Mouse (Mus musculus) right cerebral cortex, postnatal 4 days (tissue): ENCODE measurements around the gene Usf2.
"Not testable (repeated sequence)": the region's sequence is repeated elsewhere in the genome, so short reads cannot be mapped to it uniquely, and the experiment has no call there.

Source experiments
- DNase-seq: peaks from one replicate; pipeline ENCODE4 v3.0.0-alpha.2; 2022

The Usf2 gene

GRCm38 (mm10) chr7:30958109-30958865 lies 1.7 kb upstream of the Usf2 start:
- DNase-seq: no peak

DNA sequence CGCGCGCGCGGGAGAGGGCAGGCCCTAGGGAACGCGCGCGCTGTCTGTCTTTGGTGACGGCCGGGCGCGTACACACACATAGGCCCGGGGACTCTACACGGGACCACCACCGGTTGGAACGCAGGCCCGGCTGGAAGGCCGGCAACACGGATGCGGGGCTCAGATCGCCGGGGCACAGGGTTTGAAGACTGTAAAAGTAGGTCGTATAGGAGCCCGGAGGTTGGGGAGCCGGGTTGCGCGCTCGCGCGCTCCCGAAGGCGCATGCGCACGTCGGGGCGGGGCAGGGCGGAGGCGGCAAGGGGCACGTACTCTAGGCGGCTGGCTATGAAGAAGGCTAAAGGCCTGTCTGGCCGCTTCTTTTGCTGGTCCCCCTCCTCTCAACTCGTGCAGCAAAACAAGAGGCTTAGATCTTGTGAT lies 772 bp upstream of the Usf2 start:
- DNase-seq: peak; percentile 89

DNA sequence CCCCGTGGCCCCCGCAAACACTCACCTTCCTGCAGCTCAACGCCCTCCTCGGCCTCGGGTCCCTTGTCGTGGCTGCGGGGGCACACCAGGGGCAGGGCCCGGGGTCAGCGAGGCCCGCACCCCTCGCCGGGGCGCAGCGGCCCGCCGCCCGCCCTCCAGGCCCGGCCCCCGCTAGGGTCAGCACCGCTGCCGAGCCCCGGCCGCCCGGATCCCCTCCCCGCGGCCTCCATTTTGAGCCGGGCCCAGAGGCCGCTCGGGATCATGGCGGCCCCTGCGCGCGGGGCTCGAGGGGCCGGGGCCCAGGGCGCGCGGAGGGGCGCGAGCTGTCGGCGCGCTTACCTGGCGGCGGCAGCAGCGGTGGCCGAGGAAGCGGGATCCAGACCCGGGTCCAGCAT lies 249 bp downstream of the Usf2 start:
- DNase-seq: no peak

DNA sequence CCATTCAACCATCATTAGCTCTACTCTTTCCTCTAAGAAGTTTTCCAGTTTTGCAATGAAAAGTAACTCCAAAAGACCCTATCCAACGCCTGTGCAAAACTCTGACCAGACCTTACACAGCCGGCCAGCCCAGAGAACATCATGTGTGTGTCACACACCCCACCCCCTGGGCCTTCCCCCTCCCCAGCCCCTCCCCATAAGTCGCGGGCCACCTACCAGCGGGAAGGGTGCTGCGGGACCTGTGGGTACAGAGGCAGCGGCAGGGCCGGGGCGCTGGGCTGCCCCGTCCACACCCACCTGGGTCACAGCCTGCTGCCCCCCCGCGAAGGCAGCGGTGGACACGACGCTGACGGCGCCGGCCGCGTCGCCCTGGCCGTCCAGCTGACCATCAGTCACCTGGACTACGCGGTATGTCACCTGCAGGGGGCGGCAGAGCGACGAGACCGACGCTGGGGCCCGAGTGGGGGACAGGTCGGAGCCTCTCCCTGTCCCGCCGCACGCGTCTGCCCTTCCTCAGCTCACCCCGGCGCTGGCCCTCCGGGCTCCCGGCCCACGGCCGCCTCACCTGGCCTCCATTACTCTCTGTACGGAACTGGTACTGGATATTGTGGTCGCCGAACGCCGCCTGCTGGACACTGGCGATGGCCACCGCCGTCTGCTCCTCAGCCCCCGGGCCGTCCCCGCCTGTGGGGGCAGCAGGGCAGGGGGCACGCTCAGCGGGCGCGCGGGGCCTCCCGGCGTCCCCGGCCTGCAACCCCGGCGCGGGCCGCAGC lies 833 bp downstream of the Usf2 start:
- peak; percentile 82 for DNase-seq

DNA sequence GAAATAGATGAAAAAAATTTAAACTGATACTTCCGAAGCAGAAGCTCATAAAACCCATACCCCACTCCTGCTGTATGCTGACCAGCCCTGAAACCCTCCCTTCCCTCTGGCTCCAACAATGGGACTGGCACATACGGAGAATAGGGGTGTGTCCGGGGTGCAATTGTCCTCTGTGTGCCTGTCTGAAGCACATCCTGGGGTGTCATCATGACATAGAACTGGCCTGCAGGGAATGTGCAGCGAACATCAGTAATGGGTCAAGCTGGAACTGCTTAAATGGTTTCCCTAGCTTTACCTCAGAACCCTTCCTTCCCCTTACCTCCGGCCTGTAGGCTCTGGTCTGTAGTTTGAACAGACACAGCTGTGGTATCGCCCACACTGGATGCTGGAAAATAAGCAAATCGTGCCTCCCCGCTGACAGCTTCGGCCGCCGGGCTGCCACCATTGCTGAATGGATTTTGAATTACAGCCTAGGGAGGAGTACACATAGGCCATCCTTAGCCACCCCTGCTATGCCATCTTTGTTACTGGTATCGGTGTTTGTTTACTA lies 1.6 kb downstream of the Usf2 start:
- DNase-seq: no peak

DNA sequence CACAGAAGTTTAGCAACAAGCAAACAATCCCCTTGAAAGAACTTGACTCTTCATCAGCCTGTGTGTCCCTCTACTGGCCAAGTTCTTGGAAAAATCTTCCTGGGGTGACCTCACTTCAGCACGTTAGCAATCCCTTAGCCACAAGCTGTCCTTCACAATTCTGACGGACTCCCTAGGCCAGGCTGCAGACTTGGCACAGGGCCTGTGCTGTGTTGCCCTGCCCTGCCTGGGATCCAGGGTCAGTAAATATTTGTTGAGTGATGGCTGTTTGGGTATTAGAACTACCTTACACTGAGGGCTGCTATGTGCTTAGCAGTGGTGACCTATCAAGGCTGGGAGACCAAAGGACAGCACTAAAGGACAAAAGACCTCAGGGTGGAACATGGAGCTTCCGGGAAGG lies 2.6 kb downstream of the Usf2 start:
- DNase-seq: no peak

GRCm38 (mm10) chr7:30953459-30953858 lies 3.1 kb downstream of the Usf2 start:
- no peak for DNase-seq

GRCm38 (mm10) chr7:30952441-30953265 lies 4.0 kb downstream of the Usf2 start:
- DNase-seq: no peak

- not testable (repeated sequence) for DNase-seq
These were observed 6.7 kb downstream of the Usf2 start for GRCm38 (mm10) chr7:30949902-30950301.

- no peak for DNase-seq
These were observed 10.7 kb downstream of the Usf2 start for GRCm38 (mm10) chr7:30945876-30946275.

DNA sequence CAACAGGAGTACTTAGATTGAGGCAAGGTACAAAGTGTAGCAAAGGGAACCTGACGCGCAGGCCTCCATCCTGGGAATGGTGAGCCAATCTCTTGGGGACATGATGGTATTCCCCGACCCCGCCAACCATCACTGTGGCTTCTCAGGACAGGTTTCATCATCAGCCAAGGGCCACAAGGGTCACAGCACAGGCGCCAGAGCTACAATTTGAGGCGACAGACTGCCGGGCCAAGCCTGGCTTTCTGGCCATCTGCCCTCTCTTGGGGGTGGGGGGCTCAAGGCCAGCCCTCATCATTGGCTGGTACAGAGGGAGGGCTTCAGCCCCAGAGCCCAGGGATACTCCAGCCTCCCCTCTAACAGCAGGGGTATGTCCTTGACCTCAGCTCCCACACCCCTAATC lies 11.1 kb downstream of the Usf2 start:
- not testable (repeated sequence) for DNase-seq

GRCm38 (mm10) chr7:30944706-30945105 lies 11.9 kb downstream of the Usf2 start:
- not testable (repeated sequence) for DNase-seq

DNA sequence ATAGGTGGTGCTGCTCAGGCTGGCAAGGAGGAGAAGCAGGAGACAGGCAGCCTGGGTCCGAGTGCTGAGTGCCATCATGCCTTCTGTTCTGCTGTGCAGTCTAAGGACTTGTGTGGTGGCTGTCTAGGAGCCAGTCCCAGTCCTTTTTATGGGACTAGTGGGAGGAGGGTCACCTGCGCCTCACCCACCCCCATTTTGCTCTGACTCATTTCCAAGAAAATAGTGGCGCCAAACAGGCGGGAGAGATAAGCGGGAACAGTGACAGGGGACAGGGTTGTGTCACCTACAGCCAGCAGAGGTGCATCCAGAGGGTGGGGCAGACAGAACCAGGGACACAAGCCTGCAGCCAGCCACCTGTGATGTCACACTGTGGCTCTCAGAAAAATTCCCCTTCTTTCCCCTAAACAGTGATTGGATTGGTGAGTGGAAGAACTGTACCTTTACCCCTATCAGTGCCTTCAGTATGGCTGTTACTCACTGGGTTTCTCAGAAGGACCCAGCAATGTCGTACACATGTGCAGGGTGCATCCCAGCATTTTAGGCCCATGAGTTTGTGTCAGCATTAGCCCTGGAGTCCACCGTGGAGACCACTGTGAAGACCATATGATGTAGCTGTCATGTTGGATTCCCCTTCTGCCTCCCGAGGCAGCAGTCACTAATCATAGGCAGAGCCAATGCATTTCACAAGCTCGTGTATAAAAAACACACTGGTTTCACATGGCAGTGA lies 12.5 kb downstream of the Usf2 start, which contains the start of gene Hamp:
Gene Hamp (minus strand): TSS at position 124 of the 727 bp plus-strand sequence.
- no peak for DNase-seq

DNA sequence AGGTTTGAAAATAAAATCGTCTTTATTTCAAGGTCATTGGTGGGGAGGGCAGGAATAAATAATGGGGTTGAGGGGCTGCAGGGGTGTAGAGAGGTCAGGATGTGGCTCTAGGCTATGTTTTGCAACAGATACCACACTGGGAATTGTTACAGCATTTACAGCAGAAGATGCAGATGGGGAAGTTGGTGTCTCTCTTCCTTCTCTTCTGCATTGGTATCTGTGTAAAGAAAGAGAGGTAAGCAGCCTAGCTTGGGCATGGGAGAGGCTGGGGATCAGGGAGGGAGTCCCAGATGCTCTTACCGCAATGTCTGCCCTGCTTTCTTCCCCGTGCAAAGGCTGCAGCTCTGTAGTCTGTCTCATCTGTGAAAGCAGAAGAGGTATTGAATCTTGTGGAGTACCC lies 14.2 kb downstream of the Usf2 start:
- DNase-seq: not testable (repeated sequence)

DNA sequence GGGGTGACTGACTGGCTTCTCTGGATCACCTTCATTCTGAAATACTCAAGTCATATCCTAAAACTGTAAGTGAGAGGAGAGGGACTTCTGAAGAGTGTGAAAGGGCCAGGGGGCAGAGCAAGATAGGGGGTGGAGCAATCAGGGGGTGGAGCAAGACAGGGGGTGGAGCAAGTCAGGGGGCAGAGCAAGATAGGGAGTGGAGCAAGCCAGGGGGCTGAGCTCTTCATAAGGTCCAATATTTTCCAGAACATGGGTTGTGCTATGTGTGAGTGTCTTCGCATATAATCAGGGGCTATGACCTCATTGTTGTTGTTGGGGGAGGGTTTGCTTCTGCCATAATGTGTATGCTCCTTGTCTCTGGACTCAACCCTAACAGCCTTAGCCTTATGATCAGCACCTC lies 16.5 kb downstream of the Usf2 start:
- DNase-seq: not testable (repeated sequence)

DNA sequence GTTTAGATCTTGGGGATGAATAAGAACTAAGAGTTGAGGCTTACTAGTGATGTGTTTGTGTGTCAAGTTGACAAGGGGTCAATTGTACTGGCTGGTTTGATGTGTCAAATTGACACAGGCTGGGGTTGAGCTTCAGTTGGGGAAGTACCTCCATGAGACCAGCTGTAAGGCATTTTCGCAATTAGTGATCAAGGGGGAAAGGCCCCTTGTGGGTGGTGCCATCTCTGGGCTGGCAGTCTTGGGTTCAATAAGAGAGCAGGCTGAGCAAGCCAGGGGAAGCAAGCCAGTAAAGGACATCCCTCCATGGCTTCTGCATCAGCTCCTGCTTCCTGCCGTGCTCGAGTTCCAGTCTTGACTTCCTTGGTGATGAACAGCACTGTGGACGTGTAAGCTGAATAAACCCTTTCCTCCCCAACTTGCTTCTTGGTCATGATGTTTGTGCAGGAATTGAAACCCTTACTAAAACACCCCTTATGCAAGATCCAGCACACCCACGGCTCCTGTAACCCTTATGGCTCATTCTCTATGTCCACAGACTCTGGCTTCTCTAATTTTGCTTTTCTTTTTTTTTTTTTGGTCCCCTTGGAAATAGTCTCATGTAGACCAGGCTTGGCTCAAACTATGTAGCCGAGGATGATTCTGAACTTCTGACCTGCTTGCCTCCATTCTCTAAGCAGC lies 21.0 kb downstream of the Usf2 start:
- DNase-seq: not testable (repeated sequence)

- not testable (repeated sequence) for DNase-seq
These were observed 32.0 kb downstream of the Usf2 start, which contains the start of gene Hamp2 for GRCm38 (mm10) chr7:30924581-30924980. Gene Hamp2, minus strand, starts transcription at chr7:30924681.

DNA sequence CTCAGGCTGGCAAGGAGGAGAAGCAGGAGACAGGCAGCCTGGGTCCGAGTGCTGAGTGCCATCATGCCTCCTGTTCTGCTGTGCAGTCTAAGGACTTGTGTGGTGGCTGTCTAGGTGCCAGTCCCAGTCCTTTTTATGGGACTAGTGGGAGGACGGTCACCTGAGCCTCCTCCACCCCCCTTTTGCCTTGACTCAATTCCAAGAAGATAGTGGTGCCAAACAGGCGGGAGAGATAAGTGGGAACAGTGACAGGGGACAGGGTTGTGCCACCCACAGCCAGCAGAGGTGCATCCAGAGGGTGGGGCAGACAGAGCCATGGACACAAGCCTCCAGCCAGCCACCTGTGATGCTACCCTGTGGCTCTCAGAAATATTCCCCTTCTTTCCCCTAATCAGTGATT lies 32.5 kb downstream of the Usf2 start:
- DNase-seq: no peak

GRCm38 (mm10) chr7:30922490-30922889 lies 34.1 kb downstream of the Usf2 start:
- not testable (repeated sequence) for DNase-seq

DNA sequence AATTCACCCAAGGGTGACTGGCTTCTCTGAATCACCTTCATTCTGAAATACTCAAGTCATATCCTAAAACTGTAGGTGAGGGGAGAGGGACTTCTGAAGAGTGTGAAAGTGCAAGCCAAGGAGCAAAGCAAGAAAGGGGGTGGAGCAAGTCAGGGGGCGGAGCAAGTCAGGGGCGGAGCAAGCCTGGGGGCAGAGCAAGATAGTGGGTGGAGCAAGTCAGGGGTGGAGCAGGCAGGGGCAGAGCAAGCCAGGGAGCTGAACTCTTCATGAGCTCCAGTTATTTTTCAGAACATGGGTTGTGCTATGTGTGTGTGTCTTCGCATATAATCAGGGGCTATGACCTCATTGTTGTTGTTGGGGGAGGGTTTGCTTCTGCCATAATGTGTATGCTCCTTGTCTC lies 36.4 kb downstream of the Usf2 start:
- DNase-seq: no peak

DNA sequence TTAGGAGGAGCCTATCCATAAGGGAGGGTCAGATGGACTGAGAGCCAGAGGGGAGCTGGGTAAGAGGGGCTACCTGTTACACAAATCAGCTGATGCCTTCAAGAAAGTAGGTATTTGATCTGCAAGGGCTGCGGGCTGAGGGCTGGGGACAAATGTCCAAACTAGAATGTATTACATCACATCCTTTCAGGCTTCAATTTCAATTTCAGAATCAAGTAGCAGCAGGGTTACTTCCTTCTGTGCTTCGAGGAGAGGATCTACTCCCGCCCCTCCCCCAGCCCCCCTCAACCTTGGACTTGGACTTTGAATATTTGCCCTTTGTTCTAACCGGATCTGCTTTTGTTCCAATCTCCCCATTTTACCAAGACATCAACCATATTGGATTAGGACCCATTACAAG lies 39.4 kb downstream of the Usf2 start:
- DNase-seq: no peak

DNA sequence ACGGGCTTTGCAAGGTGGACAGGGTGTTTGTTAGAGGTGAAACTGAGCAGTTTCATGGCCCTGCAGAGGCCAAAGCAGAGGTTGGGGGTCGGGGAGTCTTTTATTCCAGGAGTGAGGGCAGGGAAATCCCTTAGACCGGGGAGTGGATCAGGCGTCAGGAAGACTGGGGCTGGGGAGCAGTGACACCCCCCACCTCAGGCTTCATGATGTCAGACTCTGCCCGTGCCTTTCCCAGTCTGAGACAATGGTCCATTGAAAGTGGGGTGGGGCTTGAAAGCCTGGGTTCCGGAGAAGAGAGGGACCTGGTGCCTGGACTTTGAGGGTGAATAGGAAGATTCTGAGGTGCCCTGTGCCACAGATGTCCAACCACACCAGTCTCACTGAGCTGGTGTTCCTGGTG lies 39.9 kb downstream of the Usf2 start:
- DNase-seq: no peak
